Mouse (Mus musculus): ENCODE results near the gene Rptn.

- TF ChIP-seq CTCF (IDR thresholded peaks at IDR 0.05; ENCODE audit: extremely low read depth, insufficient read length, insufficient replicate concordance, low read depth, low read length) (no peak), POLR2A (IDR thresholded peaks at IDR 0.05; ENCODE audit: low read depth, low read length) (no peak)
These were observed 50.1 kb downstream of the Rptn start for GRCm38 (mm10) chr3:93443501-93444101.
